Mouse (Mus musculus): ENCODE measurements around the gene Elk4.

GRCm38 (mm10) chr1:131987432-131987831, 20.0 kb upstream of the Elk4 start:
- TF ChIP-seq POLR2A (IDR thresholded peaks at IDR 0.05; ENCODE audit: borderline replicate concordance, low read depth, low read length) (no peak), CTCF (IDR thresholded peaks at IDR 0.05; ENCODE audit: low read depth, low read length) (no peak)

All from bone marrow macrophage, adult 2 months (primary cell).